Mouse (Mus musculus): ENCODE data around the gene Zfp410. TPM values are rescaled to one million over a fixed set of nuclear protein-coding genes. Genes with fewer than 3 reads are reported as not detected.
A peak's percentile ranks its signal among the peaks of the same experiment; 100 is the strongest.

The Zfp410 gene
- total RNA-seq (2017), result 40.0 and 43.5 TPM in 2 replicates

DNA sequence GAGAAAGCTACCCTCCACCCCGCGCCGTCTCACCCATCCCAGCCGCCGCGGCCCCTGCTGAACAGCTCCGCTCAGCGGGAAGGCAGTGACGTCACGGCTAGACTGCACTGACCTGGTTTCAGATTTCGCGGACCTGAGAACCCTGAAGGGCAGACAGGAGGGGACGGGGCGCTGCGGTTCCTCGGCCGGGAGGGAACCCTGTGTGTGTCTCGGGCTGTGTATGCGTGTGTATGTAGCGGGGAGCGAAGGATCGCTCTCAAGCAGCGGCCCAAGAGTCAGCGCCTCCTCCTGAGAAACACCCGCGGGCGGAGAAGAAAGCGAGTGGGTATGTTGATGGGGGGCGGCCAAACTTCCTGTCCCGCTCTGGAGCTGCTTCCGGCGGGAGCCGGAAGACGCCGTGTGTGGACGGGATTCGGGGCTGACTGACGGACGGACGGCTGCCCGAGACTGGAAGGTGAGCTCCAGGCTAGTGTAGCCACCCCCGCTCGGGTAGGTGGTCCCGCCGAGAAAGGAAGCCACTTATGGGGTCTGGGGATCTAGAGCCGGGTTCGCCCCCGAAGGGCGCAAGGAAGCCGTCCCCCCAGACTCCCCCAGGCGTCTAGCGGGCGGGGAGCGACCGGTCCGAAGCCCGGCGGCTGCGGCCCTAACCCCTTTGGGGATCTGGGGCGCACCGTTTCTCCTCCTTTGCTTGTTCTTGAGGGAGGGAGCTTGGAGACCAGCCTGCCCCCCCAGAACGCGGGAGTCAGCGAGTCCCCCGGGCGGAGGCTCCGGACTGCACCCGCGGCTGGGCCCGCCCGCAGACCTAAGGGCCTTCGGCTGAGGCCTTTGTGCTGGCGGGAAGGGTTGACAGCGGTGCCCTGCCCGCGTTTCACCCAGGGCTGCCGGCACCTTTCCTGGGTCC lies at the start of gene Zfp410:
Gene Zfp410 (plus strand): TSS at position 132 of the 901 bp plus-strand sequence.
- peak; percentile 82 for ATAC-seq (ENCODE audit: extremely low read depth, insufficient number of reproducible peaks, low FRiP score, poor library complexity, severe bottlenecking)

DNA sequence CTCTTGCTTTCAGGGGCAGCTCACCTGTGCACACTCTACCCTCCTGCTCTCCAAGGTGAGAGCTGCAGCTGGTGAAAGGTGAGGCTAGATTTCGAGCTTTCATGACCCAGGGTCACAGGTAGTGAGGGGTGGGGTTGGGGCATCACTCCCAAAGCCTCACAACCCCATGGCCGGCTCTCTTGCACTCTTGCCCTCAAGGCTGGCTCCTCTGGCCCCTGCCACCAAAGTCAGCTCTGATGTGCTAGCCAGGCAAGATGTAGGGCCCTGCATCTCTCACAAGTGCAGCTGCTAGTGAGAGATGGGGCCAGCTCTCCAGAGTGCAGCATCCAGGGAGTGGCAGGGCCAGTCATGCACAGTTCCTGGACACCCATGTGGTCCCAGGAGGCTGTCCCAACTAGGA lies 49.4 kb upstream of the Zfp410 start:
- no peak for ATAC-seq (ENCODE audit: extremely low read depth, insufficient number of reproducible peaks, low FRiP score, poor library complexity, severe bottlenecking)

DNA sequence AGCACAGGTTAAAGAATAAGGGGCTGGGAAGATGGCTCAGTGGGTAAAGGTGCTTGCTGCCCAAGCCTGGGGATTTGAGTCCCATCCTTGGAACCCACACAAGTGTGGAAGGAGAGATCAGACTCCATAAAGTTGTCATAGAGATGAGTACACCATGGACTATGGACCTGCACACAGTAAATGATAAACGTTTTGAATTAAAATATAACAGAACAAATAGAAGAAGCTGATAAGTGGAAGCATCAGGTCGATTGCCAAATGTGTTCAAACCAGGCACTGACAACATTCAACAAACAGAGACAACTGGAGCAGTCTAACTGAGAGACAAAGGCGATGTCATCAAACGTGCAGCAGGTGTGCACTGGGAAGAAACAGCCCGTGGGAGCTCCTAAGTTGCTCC lies 43.3 kb upstream of the Zfp410 start:
- ATAC-seq (ENCODE audit: extremely low read depth, insufficient number of reproducible peaks, low FRiP score, poor library complexity, severe bottlenecking), result no peak

DNA sequence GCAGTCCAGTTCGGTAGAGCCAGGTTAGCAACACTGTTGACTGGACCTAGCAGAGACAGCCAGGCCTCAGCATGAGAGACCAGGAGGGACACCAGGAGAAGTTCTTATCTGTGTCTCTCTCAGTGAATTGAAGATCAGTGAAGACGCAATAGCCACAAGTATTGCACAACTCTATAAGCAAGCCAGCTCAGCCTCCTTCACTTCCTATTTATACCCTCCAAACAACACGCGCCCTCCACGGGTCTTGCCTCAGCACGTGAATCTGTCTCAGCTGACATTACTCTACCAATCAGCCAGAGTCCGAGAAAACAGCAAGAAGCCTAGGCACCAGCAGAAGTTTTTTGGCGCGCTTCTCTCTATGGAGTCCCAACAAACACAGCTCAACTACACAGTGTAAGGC lies 41.4 kb upstream of the Zfp410 start:
- peak; percentile 94 for ATAC-seq (ENCODE audit: extremely low read depth, insufficient number of reproducible peaks, low FRiP score, poor library complexity, severe bottlenecking)

DNA sequence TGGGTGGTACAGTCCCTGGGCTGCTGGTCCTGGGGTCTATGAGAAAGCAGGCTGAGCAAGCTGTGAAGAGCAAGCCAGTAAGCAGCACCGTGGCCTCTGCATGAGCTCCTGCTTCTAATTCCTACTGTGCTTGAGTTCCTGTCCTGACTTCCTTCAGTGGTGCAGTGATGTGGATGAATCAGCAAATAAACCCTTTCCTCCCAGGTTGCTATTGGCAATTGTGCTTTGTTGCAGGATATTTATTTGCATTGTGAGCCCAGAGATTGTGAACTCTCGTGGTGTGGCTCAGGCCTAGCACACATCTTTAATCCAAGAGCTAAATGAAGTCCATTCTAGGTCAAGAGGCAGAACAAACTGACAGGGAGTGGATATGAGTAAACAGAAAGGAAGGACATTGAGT lies 40.4 kb upstream of the Zfp410 start:
- ATAC-seq (ENCODE audit: extremely low read depth, insufficient number of reproducible peaks, low FRiP score, poor library complexity, severe bottlenecking), result no peak

DNA sequence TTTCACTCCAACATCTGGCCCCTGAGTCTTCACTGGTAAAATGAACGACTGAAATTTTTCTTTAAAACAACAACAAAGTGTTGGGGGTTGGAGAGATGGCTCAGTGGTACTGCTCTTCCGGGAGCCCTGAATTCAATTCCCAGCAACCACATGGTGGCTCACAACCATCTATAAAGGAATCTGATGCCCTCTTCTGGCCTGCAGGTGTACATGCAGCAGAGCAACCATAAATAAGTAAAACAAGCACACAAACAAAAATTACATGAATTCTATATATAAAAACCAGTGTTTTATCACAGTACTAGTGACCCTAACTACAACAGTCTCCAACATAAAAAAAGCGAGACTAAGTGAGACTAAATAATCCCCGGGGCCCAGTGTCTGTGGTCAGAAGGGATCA lies 39.9 kb upstream of the Zfp410 start:
- ATAC-seq (ENCODE audit: extremely low read depth, insufficient number of reproducible peaks, low FRiP score, poor library complexity, severe bottlenecking), result no peak

DNA sequence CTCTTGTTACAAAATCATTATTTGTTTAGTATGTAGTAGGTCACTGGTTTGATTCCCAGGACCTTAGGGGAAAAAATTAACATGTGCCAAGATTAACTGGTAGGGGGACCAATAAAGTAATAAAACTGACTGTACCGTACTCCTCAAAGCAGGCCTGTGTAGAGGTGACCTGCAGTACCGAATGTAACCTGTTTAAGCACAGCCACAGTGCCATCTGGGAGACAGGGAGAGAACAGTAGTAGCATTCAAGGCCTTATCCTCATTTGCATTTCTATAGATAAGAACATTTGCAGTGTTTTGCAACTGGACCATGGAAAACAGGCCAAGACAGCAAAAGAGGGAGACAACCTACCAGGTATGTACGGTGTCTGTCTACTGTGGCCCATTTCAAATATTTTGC lies 38.8 kb upstream of the Zfp410 start:
- ATAC-seq (ENCODE audit: extremely low read depth, insufficient number of reproducible peaks, low FRiP score, poor library complexity, severe bottlenecking), result no peak

DNA sequence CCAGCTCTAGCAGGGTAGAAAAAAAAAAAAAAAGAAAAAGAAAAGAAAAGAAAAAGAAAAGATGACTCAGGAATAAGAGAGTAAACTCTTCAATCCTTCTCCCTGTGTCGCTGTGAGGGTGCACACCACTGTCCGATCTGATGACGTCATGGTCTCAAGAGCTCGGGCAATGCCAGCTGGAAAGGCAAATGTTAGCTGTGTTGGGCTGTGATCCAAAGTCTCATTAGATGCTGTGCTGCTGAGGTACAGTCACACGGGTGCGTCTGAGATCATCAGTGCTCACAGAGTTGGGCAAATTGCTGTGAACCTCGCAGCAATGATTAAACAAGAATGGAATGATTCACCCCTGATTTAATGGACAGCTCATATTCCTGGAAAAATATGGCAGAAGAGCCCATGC lies 37.8 kb upstream of the Zfp410 start:
- no peak for ATAC-seq (ENCODE audit: extremely low read depth, insufficient number of reproducible peaks, low FRiP score, poor library complexity, severe bottlenecking)

DNA sequence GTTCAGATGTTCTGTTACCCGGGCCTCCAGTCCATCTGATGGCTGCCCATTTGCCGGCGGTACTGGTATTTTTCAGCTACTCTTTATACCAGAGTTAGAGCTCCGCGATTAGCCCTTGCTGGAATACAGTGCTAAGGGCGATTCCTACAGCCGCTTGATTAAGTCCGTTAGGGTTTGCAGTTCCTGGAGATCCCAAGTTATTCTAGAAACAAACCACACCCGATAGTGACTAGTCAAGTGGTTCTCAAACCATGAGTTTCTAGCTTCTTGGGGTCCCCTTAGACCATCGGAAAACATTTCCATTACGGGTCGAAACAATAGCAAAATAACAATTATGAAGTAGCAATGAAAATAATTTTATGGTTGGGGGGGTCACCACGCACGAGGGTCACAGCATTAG lies 32.3 kb upstream of the Zfp410 start:
- no peak for ATAC-seq (ENCODE audit: extremely low read depth, insufficient number of reproducible peaks, low FRiP score, poor library complexity, severe bottlenecking)

DNA sequence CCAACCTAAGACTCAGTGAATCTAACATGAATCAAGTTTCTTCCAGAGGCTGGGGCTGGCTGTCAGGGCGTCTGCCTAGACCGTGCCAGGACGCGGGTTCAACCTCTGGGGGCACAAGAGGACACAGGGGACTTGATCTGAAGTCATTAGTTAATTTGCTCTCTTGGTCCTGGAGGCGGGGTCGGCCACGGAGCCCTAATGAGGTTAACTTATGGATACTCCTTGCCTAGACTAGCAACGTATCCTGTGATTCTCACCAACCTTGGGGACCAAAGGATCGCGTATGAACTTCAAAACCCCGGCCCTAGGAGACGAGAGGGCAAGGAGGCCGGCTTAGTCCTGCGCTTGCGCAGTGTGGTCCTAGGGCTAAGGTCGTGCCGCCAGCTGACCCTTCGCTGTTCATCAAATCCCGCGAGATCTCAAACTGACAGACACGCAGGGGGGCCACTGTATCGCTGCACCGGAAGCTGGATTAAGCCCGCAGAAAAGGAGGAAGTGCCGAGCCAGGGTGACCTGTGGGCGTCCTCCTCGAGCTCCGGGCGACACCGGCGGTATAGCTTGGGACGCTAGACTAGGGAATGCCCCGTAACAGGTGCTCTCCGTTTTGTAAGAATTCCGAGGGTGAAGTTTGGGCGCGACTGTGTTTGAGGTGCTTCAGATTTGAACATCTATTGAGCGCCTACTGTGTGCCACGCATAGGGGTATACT lies 31.6 kb upstream of the Zfp410 start, which contains the start of gene Ptgr2:
Gene Ptgr2 (plus strand): TSS at position 348 of the 708 bp plus-strand sequence.
- peak; percentile 96 for ATAC-seq (ENCODE audit: extremely low read depth, insufficient number of reproducible peaks, low FRiP score, poor library complexity, severe bottlenecking)

DNA sequence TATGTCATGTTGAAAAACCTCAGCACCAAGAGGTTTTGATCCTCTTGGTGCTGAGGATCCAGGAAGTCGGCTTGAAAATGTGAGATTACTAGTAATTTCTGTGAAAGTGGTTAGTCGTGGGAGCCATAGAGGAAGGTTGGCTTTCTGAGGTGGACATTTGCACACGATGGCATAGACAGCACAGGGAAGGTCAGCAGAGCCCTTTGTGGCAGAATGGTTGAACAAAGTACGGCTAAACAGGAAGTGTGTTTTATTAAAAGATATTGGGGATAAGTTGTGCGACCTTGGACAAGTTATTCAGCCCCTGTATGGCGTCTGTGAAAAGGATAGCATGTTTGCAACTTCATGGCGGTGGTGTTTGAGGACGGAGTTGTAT lies 31.1 kb upstream of the Zfp410 start:
- no peak for ATAC-seq (ENCODE audit: extremely low read depth, insufficient number of reproducible peaks, low FRiP score, poor library complexity, severe bottlenecking)

DNA sequence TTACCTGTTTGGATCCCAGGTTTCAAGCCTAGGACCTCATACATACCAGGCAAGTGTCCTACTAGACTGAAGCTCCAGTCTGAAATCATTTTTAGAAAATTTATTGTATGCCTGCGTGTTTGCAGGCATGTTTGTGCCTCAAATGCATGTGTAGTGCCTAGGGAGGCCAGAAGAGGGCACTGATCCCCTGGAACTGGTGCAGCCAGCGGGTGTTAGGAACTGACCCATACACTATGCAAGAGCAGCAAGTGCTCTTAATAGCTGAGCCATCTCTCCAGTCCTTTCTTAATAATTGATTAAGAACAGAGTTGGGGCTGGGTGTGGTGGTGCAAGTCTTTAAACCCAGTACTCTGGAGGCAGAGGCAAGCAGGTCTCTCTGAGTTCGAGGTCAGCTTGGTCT lies 28.2 kb upstream of the Zfp410 start:
- no peak; the same call in 1 of the 2 replicates for ATAC-seq (ENCODE audit: extremely low read depth, insufficient number of reproducible peaks, low FRiP score, poor library complexity, severe bottlenecking)

DNA sequence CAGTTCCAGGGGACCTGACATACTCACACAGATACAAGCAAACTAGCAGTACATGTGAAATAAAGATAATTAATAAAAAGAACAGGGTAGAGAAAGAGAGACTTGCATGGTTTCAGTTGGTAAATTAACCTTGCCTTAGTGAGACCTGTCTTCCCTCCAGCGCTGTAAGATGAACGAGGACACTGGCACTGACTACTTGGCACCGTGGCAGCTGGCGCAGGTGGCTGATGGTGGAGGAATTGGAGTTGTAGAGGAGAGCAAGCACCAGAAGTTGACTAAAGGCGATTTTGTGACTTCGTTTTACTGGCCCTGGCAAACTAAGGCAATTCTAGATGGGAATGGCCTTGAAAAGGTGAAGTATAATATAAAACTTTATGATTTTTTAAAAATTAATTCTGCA lies 18.8 kb upstream of the Zfp410 start:
- no peak for ATAC-seq (ENCODE audit: extremely low read depth, insufficient number of reproducible peaks, low FRiP score, poor library complexity, severe bottlenecking)

DNA sequence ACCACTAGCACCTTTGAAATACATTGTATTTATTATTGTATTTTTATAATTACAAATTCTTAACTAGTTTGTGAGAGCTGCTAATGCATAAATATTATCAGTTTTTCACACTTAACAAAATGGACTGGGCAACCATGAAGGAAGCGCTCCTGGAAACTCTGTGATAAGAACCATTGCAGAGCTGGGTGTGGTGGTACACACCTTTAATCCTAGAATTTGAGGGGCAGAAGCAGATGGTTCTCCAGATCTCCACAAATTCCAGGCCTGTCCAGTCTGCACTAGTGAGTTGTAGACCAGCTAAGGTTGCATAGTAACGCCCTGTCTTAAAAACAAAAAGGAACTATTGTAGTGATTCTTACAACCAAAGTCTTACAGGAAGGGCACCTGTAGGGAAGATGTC lies 17.4 kb upstream of the Zfp410 start:
- ATAC-seq (ENCODE audit: extremely low read depth, insufficient number of reproducible peaks, low FRiP score, poor library complexity, severe bottlenecking), result no peak

DNA sequence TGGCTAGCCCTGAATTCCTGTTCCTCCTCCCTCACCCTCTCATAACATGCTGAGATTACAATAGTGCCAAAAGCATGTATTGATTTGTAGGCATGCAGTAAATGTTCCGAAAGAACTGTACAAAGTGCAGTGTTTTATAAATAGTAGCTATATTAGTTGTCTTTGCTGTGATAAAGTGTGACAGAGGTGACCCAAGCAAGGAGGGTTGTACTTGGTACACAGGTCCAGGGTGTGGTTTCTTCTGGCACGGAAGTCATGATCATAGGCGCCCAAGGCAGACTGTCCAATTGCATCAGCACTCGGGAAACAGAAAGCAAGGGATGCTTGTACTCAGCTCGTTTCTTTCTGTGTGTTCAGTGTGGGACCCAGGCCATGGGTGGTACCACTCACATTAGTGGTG lies 12.6 kb upstream of the Zfp410 start:
- ATAC-seq (ENCODE audit: extremely low read depth, insufficient number of reproducible peaks, low FRiP score, poor library complexity, severe bottlenecking), result no peak

DNA sequence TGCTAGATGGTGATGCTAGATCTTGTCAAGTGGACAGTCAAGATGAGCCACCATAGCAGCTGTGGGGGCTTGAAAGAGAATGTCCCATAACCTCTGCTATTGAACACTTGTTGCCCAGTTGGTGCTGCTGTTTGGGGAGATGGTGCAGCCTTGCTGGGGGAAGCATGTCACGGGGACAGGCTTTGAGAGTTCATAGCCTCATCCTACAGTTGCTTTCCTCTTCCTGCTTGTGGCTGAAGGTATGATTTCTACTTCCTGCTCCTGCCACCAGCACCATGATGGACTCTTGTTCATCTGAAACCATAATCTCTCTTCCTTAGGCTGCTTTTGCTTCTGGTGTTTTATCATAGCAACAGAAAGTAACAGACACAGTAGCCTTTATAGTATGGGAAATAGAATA lies 12.1 kb upstream of the Zfp410 start:
- ATAC-seq (ENCODE audit: extremely low read depth, insufficient number of reproducible peaks, low FRiP score, poor library complexity, severe bottlenecking), result no peak

DNA sequence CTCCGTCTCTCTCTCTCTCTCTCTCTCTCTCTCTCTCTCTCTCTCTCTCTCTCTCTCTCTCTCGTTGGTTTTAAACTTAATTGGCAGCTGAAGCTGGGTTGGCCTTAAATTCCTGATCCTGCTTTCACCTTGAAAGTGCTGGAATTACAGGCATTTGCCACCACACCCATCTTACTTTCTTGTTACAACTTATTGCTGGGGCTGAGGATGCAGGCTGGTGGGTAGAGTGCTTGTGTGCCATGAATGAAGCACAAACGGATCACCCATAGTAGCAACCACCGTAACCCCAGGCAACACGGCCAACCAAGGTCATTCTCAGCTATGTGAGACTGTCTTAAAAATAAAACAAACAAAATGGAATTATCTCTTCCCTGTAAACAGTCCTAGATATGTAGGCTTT lies 5.3 kb upstream of the Zfp410 start:
- no peak for ATAC-seq (ENCODE audit: extremely low read depth, insufficient number of reproducible peaks, low FRiP score, poor library complexity, severe bottlenecking)

DNA sequence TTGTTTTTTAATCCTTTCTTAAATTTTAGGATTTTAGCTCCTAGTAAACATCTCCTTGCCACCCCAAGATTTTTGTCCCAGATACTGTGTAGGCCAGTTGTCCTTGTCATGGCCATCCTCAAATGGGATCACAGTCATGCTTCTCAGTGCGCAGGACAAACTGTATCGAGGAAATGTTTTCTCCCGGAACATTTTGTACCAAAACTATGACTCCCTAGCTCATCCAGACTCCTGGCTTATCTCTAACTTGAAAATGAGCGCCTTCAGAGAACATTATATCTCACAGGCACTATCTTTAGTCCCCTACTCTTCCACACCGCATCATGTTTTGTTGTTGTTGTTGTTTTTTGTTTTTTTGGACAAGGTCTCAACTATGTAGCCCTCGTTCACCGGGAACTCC lies 646 bp upstream of the Zfp410 start:
- no peak for ATAC-seq (ENCODE audit: extremely low read depth, insufficient number of reproducible peaks, low FRiP score, poor library complexity, severe bottlenecking)

DNA sequence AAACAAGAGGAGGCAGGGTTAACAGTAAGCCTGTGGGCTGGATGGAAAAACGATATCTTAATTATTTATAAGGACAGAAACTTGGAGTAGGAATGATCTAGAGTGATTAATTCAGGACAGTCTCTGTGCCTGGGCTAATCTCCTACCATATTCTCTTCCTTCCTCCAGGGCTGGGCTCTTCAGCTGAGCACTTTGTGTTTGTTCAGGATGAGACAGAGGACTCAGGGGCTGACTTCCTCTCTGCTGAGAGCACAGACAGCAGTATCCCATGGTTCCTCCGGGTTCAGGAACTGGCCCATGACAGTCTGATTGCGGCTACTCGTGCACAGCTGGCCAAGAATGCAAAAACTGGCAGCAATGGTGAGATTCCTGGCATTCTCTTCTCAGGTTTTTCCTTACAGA lies 10.5 kb downstream of the Zfp410 start:
- no peak for ATAC-seq (ENCODE audit: extremely low read depth, insufficient number of reproducible peaks, low FRiP score, poor library complexity, severe bottlenecking)

DNA sequence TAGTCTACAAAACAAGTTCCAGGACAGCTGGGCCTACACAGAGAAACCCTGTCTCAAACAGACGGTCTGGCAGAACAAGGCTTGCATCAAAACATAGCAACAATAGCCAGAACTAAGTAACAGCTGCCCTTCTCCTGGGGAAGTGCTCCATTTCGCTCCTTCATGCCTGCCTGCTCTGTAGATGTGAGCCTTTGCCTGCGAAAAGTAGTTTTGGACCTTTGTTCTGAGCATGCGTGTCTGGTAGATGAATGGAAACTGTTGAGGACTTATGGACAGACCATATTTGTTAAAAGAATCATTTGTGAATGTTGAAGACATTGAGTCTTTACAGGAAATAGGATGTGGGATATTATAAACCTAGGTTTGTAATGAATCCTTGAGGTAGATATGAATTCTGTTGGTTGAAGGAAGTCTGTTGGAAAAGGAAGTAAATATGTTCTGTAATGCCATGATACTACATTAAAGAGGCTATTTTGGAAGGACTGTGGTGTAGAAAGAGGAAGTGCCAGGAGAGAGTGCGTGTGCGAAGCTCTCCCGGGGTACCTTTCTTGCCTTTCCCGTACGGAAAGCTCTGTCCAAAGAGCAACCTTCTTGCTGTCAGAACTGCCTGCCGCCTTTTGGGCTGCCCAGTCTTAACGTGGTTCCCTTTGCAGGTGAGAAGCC lies 20.4 kb downstream of the Zfp410 start:
- peak; percentile 58; the same call in 1 of the 2 replicates for ATAC-seq (ENCODE audit: extremely low read depth, insufficient number of reproducible peaks, low FRiP score, poor library complexity, severe bottlenecking)

All from neutrophil, adult 5-6 weeks (primary cell).